Mouse (Mus musculus): Measurements from ENCODE around the gene Dydc1.

Dydc1 gene

DNA sequence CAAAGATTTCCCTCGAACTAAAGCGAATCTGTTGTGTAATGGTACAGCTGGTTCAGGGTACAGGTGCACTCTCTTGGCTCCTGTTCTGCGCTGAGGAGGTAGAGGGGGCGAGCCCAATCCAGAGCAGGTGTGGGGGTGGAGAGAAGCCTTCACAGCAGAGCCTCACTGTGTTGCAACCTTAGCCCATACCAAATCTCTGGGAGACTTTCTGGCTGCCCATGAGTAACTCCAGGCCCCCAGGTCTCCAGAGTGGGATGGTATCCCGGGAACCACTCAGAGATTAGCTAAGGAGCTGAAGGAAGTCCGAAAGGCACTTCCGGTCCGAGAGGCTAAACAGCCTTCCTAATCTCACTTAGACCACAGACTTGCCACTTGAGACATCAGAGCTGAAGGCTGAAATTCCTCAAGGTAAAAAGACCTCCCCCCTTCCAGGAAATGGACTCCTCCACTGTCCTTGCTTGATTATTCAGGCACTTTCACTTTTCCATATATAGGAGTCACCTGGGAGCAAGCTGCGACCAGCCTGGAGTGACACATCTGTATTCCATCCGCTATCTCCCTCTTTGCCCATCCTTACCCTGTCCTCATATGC, 32.2 kb downstream of the Dydc1 start, which contains the start of gene Mat1a:
Mat1a (plus strand) TSS at position 183 of the 592 bp plus-strand sequence.
- TF ChIP-seq NANOG (IDR thresholded peaks at IDR 0.05; ENCODE audit: borderline replicate concordance, low read length) (no peak), POU5F1 (IDR thresholded peaks at IDR 0.05; ENCODE audit: borderline replicate concordance, low read length) (no peak), CTCF (conservative IDR thresholded peaks at IDR 0.05; ENCODE audit: low read length) (no peak)
- H3K27me3 ChIP-seq (ENCODE audit: insufficient read depth, low read length) = no peaks in the 10 kb centered on the region
- no peaks in the 10 kb centered on the region for H3K36me3 ChIP-seq (ENCODE audit: insufficient read depth, low read length)
- H3K4me1 ChIP-seq (replicated peaks; ENCODE audit: low read depth, low read length) = no peaks in the 10 kb centered on the region
- H3K4me3 ChIP-seq (replicated peaks; ENCODE audit: low read length) = no peak within 1 kb of the TSS
- no peaks in the 10 kb centered on the region for H3K9me3 ChIP-seq (ENCODE audit: low read length)

DNA sequence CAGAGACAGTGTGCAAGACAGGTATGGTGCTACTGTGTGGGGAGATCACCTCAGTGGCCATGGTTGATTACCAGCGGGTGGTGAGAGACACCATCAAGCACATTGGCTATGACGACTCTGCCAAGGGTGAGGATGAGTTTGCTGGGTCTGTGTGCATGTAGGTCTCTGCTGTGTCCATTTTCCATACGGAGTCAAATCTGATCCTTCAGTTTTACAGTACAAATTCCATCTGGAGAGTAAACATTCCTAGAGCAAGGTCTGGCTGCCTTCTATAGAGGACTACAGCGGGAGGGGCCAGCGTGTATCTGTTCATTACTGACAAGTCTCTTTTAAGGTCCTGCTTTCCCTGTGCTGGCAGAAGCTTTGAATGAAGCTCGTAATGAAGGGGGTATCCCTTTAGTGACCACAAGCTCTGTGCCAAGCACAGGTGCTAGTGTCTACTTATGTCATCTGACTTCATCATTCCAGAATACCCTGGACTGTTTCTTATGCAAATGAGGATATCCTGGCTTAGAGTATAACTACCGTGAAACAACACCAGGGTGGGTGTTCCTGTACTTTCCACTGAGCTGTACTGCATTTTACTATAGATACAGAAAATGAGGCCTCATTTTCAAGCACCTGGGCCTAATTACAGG, 38.4 kb downstream of the Dydc1 start:
- TF ChIP-seq CTCF (conservative IDR thresholded peaks at IDR 0.05; ENCODE audit: low read length) = no peak
- no peak for TF ChIP-seq POU5F1 (IDR thresholded peaks at IDR 0.05; ENCODE audit: borderline replicate concordance, low read length)
- TF ChIP-seq NANOG (IDR thresholded peaks at IDR 0.05; ENCODE audit: borderline replicate concordance, low read length) = no peak
- no peaks in the 10 kb centered on the region for H3K27me3 ChIP-seq (ENCODE audit: insufficient read depth, low read length)
- H3K9me3 ChIP-seq (ENCODE audit: low read length) = no peaks in the 10 kb centered on the region
- H3K4me1 ChIP-seq (replicated peaks; ENCODE audit: low read depth, low read length) = no peaks in the 10 kb centered on the region
- no peaks in the 10 kb centered on the region for H3K36me3 ChIP-seq (ENCODE audit: insufficient read depth, low read length)
- H3K4me3 ChIP-seq (replicated peaks; ENCODE audit: low read length) = no peak overlapping the region

DNA sequence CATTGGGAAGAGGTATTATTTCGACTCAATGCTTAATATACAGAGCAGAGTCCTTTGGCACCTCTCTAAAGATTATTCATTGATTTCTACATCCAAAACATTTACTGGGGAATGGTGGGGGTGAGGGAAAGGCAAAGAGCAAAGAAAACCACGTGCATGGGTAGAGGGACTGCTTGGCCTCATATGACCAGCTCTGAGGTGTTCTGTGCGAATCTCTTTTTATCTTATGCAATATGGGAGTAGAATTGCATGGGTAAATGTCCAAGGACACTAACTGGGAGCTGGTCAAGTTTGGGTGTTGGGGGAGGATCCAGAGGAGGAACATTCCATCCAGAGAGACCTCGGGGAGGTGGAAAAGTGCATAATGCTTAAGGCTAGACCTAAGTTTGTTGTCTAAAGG, 40.2 kb downstream of the Dydc1 start:
- TF ChIP-seq POU5F1 (IDR thresholded peaks at IDR 0.05; ENCODE audit: borderline replicate concordance, low read length) (no peak), CTCF (conservative IDR thresholded peaks at IDR 0.05; ENCODE audit: low read length) (no peak), NANOG (IDR thresholded peaks at IDR 0.05; ENCODE audit: borderline replicate concordance, low read length) (no peak)
- no peaks in the 10 kb centered on the region for H3K36me3 ChIP-seq (ENCODE audit: insufficient read depth, low read length)
- H3K9me3 ChIP-seq (ENCODE audit: low read length) = no peaks in the 10 kb centered on the region
- H3K4me1 ChIP-seq (replicated peaks; ENCODE audit: low read depth, low read length) = no peaks in the 10 kb centered on the region
- H3K4me3 ChIP-seq (replicated peaks; ENCODE audit: low read length) = no peak overlapping the region
- H3K27me3 ChIP-seq (ENCODE audit: insufficient read depth, low read length) = no peaks in the 10 kb centered on the region

GRCm38 (mm10) chr14:41116271-41116670, 43.6 kb downstream of the Dydc1 start:
- H3K27me3 ChIP-seq (ENCODE audit: insufficient read depth, low read length) = no peaks in the 10 kb centered on the region
- no peaks in the 10 kb centered on the region for H3K4me1 ChIP-seq (replicated peaks; ENCODE audit: low read depth, low read length)
- H3K4me3 ChIP-seq (replicated peaks; ENCODE audit: low read length) = no peak overlapping the region
- no peak for TF ChIP-seq CTCF (conservative IDR thresholded peaks at IDR 0.05; ENCODE audit: low read length)
- no peak for TF ChIP-seq POU5F1 (IDR thresholded peaks at IDR 0.05; ENCODE audit: borderline replicate concordance, low read length)
- no peak for TF ChIP-seq NANOG (IDR thresholded peaks at IDR 0.05; ENCODE audit: borderline replicate concordance, low read length)
- no peaks in the 10 kb centered on the region for H3K9me3 ChIP-seq (ENCODE audit: low read length)
- no peaks in the 10 kb centered on the region for H3K36me3 ChIP-seq (ENCODE audit: insufficient read depth, low read length)

- Histone ChIP-seq H3K4me3 (replicated peaks; ENCODE audit: low read length) (no peak overlapping the region), H3K4me1 (replicated peaks; ENCODE audit: low read depth, low read length) (no peaks in the 10 kb centered on the region), H3K9me3 (ENCODE audit: low read length) (no peaks in the 10 kb centered on the region), H3K27me3 (ENCODE audit: insufficient read depth, low read length) (no peaks in the 10 kb centered on the region), H3K36me3 (ENCODE audit: insufficient read depth, low read length) (no peaks in the 10 kb centered on the region)
- TF ChIP-seq CTCF (conservative IDR thresholded peaks at IDR 0.05; ENCODE audit: low read length) (no peak), POU5F1 (IDR thresholded peaks at IDR 0.05; ENCODE audit: borderline replicate concordance, low read length) (no peak), NANOG (IDR thresholded peaks at IDR 0.05; ENCODE audit: borderline replicate concordance, low read length) (no peak)
These were observed 52.0 kb downstream of the Dydc1 start for GRCm38 (mm10) chr14:41124683-41125082.

- H3K4me1 ChIP-seq (replicated peaks; ENCODE audit: low read depth, low read length) = no peaks in the 10 kb centered on the region
- no peaks in the 10 kb centered on the region for H3K36me3 ChIP-seq (ENCODE audit: insufficient read depth, low read length)
- H3K4me3 ChIP-seq (replicated peaks; ENCODE audit: low read length) = no peak overlapping the region
- no peaks in the 10 kb centered on the region for H3K9me3 ChIP-seq (ENCODE audit: low read length)
- H3K27me3 ChIP-seq (ENCODE audit: insufficient read depth, low read length) = no peaks in the 10 kb centered on the region
- TF ChIP-seq POU5F1 (IDR thresholded peaks at IDR 0.05; ENCODE audit: borderline replicate concordance, low read length) = no peak
- TF ChIP-seq NANOG (IDR thresholded peaks at IDR 0.05; ENCODE audit: borderline replicate concordance, low read length) = no peak
- TF ChIP-seq CTCF (conservative IDR thresholded peaks at IDR 0.05; ENCODE audit: low read length) = peak; percentile 55
These were observed 55.3 kb downstream of the Dydc1 start for GRCm38 (mm10) chr14:41127997-41128396.

DNA sequence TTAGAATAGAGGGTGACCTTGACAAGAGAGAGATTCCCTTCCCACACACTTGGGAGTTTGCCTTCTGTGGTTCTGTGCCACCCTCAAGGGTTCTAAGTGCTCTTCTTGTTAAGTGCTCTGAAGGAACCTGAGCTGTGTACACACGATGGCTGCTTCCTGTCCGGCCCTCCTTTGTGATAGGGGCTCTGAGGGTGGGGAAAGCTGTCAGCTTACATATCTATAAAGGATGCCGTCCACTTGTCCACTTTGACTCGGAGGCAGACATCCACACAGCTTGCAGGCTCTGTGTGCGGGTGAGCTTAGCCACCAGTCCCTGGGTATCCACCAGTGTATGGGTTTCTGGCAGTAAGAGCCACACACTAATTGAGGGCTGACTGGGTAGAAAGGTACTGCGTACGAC, 58.8 kb downstream of the Dydc1 start, which contains the start of gene Sftpa1:
Sftpa1 (plus strand) TSS at position 243 of the 400 bp plus-strand sequence.
- TF ChIP-seq NANOG (IDR thresholded peaks at IDR 0.05; ENCODE audit: borderline replicate concordance, low read length) = no peak
- no peak for TF ChIP-seq CTCF (conservative IDR thresholded peaks at IDR 0.05; ENCODE audit: low read length)
- no peak for TF ChIP-seq POU5F1 (IDR thresholded peaks at IDR 0.05; ENCODE audit: borderline replicate concordance, low read length)
- Histone ChIP-seq H3K4me1 (replicated peaks; ENCODE audit: low read depth, low read length) (no peaks in the 10 kb centered on the region), H3K36me3 (ENCODE audit: insufficient read depth, low read length) (no peaks in the 10 kb centered on the region), H3K4me3 (replicated peaks; ENCODE audit: low read length) (no peak within 1 kb of the TSS), H3K9me3 (ENCODE audit: low read length) (no peaks in the 10 kb centered on the region), H3K27me3 (ENCODE audit: insufficient read depth, low read length) (no peaks in the 10 kb centered on the region)

- Histone ChIP-seq H3K9me3 (ENCODE audit: low read length) (no peaks in the 10 kb centered on the region), H3K36me3 (ENCODE audit: insufficient read depth, low read length) (no peaks in the 10 kb centered on the region), H3K4me1 (replicated peaks; ENCODE audit: low read depth, low read length) (no peaks in the 10 kb centered on the region), H3K4me3 (replicated peaks; ENCODE audit: low read length) (no peak overlapping the region), H3K27me3 (ENCODE audit: insufficient read depth, low read length) (no peaks in the 10 kb centered on the region)
- TF ChIP-seq POU5F1 (IDR thresholded peaks at IDR 0.05; ENCODE audit: borderline replicate concordance, low read length) = no peak
- TF ChIP-seq NANOG (IDR thresholded peaks at IDR 0.05; ENCODE audit: borderline replicate concordance, low read length) = no peak
- TF ChIP-seq CTCF (conservative IDR thresholded peaks at IDR 0.05; ENCODE audit: low read length) = no peak
These were observed 64.3 kb downstream of the Dydc1 start for GRCm38 (mm10) chr14:41137006-41137405.
